Mouse (Mus musculus) intestine, embryonic 14.5 days (tissue): Measurements from ENCODE around the gene Smarcc1. TPM values are rescaled to one million over a fixed set of nuclear protein-coding genes. Genes with fewer than 3 reads are reported as not detected.
"Not testable (repeated sequence)": the region's sequence is repeated elsewhere in the genome, so short reads cannot be mapped to it uniquely, and the experiment has no call there.

Source experiments
- ATAC-seq: fragments of 200-750 bp; cut with Nextera tagmentation; replicated peaks from 2 replicates; pipeline ENCODE4 v1.8.0; 2017; ENCODE audit warnings: low read depth, moderate number of reproducible peaks, moderate TSS enrichment, moderate library complexity; ENCODE audit not compliant: low FRiP score, low TSS enrichment
- DNase-seq: peaks from one replicate; pipeline ENCODE4 v3.0.0-alpha.2; 2018; ENCODE audit warnings: low spot score
- H3K27ac ChIP-seq: fragments of 300-500 bp; sonication (generic); 2 replicates; pipeline ENCODE4 v1.5.1; 2014; ENCODE audit warnings: low read depth, mild to moderate bottlenecking, control low read depth
- H3K27me3 ChIP-seq: fragments of 300-500 bp; sonication (generic); replicated peaks from 2 replicates; pipeline ENCODE4 v1.6.1; 2014; ENCODE audit warnings: low read length, control low read depth; ENCODE audit not compliant: control insufficient read depth, insufficient read depth
- H3K36me3 ChIP-seq: fragments of 300-500 bp; sonication (generic); 2 replicates; pipeline ENCODE4 v1.6.1; 2014; ENCODE audit warnings: low read length, control low read depth; ENCODE audit not compliant: control insufficient read depth, insufficient read depth
- H3K4me1 ChIP-seq: fragments of 300-500 bp; sonication (generic); replicated peaks from 2 replicates; pipeline ENCODE4 v1.6.1; 2014; ENCODE audit warnings: low read length, control low read depth, mixed read lengths; ENCODE audit not compliant: control insufficient read depth, insufficient read depth
- H3K4me2 ChIP-seq: fragments of 300-500 bp; sonication (generic); 2 replicates; pipeline ENCODE4 v1.6.1; 2014; ENCODE audit warnings: low read length
- H3K4me3 ChIP-seq: fragments of 300-500 bp; sonication (generic); 2 replicates; pipeline ENCODE4 v1.5.1; 2014; ENCODE audit warnings: low read depth, low read length, control low read depth, mixed read lengths
- H3K9ac ChIP-seq: fragments of 300-500 bp; sonication (generic); 2 replicates; pipeline ENCODE4 v1.6.1; 2014; ENCODE audit warnings: mild to moderate bottlenecking, low read length
- H3K9me3 ChIP-seq: fragments of 300-500 bp; sonication (generic); 2 replicates; pipeline ENCODE4 v1.6.1; 2016; ENCODE audit warnings: low read length, control low read depth; ENCODE audit not compliant: control insufficient read depth
- WGBS: fragments of 180-500 bp; shearing (Covaris S2); extraction: QIAGEN DNeasy Blood & Tissue Kit; methylation state at CpG from one replicate; pipeline ENCODE4 v1.1.7; 2014; 5-methylcytosine and 5-hydroxymethylcytosine counted together
- polyA plus RNA-seq: library from polyadenylated mRNA; unstranded; fragments of >200 nt; fragmentation: Nextera tagmentation; extraction: Ambion mirVana; gene quantifications from 2 replicates; pipeline ENCODE4 v1.2.1, GENCODE M21; 2014

Smarcc1 gene
- polyA plus RNA-seq, 1 experiment from 2014 or later: 125 TPM

DNA sequence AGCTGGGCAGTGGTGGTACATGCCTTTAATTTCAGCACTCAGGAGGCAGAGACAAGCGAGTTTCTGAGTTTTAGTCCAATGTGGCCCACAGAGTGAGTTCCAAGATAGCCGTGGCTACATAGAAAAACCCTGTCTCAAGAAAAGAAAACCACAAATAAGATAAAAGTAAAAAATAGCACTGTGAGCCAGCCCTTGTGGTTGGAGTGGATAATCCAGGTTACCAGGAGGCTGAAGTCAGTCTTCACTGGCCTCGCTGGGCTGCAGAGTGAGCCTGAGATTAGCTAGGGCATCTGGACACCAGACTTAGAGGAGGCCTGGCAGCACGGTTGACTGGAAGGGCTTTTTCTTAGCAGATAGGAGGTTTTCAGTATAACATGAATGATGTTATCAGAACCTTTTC, 21.6 kb downstream of the Smarcc1 start:
- DNase-seq: no peak
- WGBS: 86% methylated on average over 4 of the region's 4 CpGs
- H3K4me3 ChIP-seq: no peak overlapping the region
- H3K9ac ChIP-seq: no peak overlapping the region
- H3K9me3 ChIP-seq: no peaks in the 10 kb centered on the region
- peaks cover 2% of the 10 kb centered on the region for H3K4me1 ChIP-seq
- no peak for ATAC-seq
- H3K27ac ChIP-seq: no peak overlapping the region
- H3K36me3 ChIP-seq: peaks cover 75% of the 10 kb centered on the region
- H3K4me2 ChIP-seq: no peak overlapping the region
- H3K27me3 ChIP-seq: no peaks in the 10 kb centered on the region

DNA sequence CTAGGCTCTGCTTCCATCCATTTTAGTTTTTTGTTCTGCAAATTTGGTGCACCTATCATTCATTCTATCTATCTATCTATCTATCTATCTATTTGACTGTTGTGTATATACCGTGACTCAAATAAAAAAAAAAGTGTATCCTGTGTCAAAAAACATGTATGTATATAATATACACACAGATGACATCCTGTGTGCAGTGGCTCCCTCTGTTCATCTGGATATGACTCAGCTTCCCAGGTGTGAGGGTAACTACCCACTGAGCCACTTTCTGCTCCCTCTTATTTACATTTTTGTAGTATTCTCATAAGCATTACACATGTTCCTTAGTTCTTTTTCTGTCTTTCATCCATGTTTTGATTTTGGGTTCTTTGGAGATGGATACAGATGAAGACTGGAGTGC, 24.6 kb downstream of the Smarcc1 start:
- H3K9me3 ChIP-seq: no peaks in the 10 kb centered on the region
- no peak overlapping the region for H3K27ac ChIP-seq
- H3K9ac ChIP-seq: no peak overlapping the region
- H3K4me2 ChIP-seq: no peak overlapping the region
- no peaks in the 10 kb centered on the region for H3K27me3 ChIP-seq
- peaks cover 80% of the 10 kb centered on the region for H3K36me3 ChIP-seq
- WGBS: 100% methylated on average over 1 of the region's 1 CpGs
- H3K4me1 ChIP-seq: no peaks in the 10 kb centered on the region
- DNase-seq (no peak), ATAC-seq (no peak)
- H3K4me3 ChIP-seq: no peak overlapping the region

DNA sequence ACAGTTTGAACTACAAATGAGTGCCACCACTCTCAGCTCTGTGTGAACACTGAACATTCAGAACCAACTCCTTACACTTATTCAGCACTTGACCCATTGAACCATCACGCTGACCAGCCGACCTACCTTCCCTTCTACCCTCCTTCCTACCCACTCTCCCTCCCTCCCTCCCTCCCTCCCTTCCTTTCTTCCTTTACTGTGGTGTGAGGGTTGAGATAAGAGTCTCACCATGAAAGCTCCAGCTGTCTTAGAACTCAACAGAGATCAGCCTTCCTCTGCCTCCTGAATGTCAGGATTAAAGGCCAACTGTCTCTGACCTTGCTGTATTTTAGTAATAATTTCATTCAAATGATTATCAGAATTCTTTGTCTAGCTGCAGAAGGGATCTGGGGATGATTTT, 31.1 kb downstream of the Smarcc1 start:
- DNase-seq (peak; percentile 25), ATAC-seq (no peak)
- no peak overlapping the region for H3K4me2 ChIP-seq
- no peak overlapping the region for H3K9ac ChIP-seq
- 79% methylated on average over 2 of the region's 2 CpGs for WGBS
- no peaks in the 10 kb centered on the region for H3K9me3 ChIP-seq
- H3K27ac ChIP-seq: no peak overlapping the region
- H3K4me3 ChIP-seq: no peak overlapping the region
- no peaks in the 10 kb centered on the region for H3K4me1 ChIP-seq
- no peaks in the 10 kb centered on the region for H3K27me3 ChIP-seq
- peaks cover 87% of the 10 kb centered on the region for H3K36me3 ChIP-seq

DNA sequence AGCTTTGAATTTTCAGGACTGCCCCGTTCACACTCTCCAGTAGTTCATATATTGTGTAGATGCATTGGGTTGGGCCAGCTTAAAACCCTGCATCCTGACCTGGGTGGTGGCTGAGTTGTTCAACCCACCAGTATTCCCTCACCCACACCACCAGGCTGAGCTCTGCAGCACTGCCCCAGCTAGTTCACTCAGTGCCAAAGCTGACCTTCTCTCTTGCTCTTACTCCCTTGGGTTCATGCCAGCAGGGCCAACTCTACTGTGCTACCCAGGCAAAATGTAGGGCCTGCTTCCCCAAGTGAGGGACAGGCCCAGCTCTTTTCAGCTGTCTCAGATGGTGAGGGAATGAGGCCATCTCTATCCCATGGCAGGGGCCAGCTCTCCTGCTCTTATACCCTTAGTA, 41.5 kb downstream of the Smarcc1 start:
- no peaks in the 10 kb centered on the region for H3K9me3 ChIP-seq
- H3K9ac ChIP-seq: no peak overlapping the region
- no peak for DNase-seq
- no peak overlapping the region for H3K4me2 ChIP-seq
- no peak overlapping the region for H3K4me3 ChIP-seq
- 88% methylated on average over 1 of the region's 1 CpGs for WGBS
- ATAC-seq: no peak
- no peaks in the 10 kb centered on the region for H3K27me3 ChIP-seq
- no peak overlapping the region for H3K27ac ChIP-seq
- no peaks in the 10 kb centered on the region for H3K4me1 ChIP-seq
- peaks cover 80% of the 10 kb centered on the region for H3K36me3 ChIP-seq

DNA sequence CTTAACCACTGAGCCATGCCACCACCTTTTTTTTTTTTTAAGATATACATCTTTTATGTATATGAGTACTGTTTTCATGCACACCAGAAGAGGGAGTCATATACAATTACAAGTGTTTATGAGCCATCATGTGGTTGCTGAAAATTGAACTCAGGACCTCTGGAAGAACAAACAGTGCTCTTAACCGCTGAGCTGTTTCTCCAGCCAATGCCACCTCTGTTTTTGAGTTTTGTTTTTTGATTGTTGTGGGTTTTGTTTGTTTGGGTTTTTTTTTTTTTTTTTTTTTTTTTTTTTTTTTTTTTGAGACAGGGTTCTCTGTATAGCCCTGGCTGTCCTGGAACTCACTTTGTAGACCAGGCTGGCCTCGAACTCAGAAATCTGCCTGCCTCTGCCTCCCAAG, 43.0 kb downstream of the Smarcc1 start:
- H3K4me2 ChIP-seq, ATAC-seq, H3K4me1 ChIP-seq, H3K27me3 ChIP-seq, H3K9ac ChIP-seq, H3K4me3 ChIP-seq, DNase-seq, H3K9me3 ChIP-seq, H3K27ac ChIP-seq: not testable (repeated sequence)
- 95% methylated on average over 2 of the region's 2 CpGs for WGBS
- H3K36me3 ChIP-seq: peaks cover 78% of the 10 kb centered on the region

DNA sequence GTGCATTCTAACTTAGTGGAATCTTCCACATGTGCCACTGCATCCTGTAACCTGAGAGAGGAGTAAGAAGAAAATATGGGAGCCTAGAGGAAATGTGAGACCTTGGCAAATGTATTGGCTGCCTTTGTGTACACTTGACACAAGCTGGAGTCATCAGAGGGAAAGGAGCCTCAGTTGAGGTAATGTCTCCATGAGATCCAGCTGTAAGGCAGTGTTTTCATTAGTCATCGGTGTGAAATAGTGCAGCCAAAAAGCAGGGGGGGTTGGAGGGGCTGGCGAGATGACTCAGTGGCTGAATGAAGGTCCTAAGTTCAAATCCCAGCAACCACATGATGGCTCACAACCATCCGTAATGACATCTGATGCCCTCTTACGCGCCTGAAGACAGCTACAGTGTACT, 44.9 kb downstream of the Smarcc1 start:
- WGBS: 87% methylated on average over 5 of the region's 5 CpGs
- no peak for ATAC-seq
- Histone ChIP-seq H3K36me3 (peaks cover 80% of the 10 kb centered on the region), H3K4me3 (no peak overlapping the region), H3K9me3 (no peaks in the 10 kb centered on the region), H3K27ac (no peak overlapping the region), H3K4me1 (no peaks in the 10 kb centered on the region), H3K4me2 (no peak overlapping the region), H3K27me3 (no peaks in the 10 kb centered on the region), H3K9ac (no peak overlapping the region)
- DNase-seq: no peak

DNA sequence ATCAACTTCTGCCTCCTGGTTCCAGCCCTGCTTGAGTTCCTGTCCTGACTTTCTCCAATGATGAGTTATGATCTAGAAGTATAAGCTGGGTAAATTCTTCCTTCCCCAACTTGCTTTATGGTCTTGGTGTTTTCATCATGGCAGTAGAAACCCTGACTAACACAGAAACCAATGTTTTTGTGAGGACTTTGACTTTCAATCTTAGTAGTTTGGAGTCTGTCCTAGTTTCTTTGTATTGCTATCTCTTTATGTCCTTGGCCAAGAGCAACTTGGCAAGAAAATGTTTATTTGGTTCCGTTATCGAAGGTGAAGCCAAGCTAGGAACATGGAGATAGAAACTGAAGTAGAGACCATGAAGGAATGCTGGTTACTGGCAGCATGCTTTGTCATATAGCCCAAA, 45.6 kb downstream of the Smarcc1 start:
- Histone ChIP-seq H3K4me1 (no peaks in the 10 kb centered on the region), H3K27me3 (no peaks in the 10 kb centered on the region), H3K4me3 (no peak overlapping the region), H3K36me3 (peaks cover 80% of the 10 kb centered on the region), H3K4me2 (no peak overlapping the region), H3K9me3 (no peaks in the 10 kb centered on the region), H3K27ac (no peak overlapping the region), H3K9ac (no peak overlapping the region)
- ATAC-seq (no peak), DNase-seq (no peak)
- 91% methylated on average over 2 of the region's 2 CpGs for WGBS

DNA sequence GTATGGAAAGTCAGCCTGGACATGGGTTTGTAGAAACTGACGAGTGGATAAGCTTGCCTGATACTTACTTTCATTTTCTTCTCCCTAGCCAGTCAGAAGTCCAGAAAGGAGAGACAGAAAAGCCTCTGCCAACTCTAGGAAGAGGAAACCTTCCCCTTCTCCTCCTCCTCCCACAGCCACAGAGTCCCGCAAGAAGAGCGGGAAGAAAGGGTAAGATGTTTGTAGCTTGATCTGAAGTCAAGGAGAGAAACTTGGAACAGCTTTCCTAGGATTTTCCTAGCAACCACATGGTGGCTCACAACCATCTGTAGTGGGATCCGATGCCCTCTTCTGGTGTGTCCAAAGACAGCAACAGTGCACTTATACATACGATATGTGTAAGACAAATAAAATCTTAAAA, 53.4 kb downstream of the Smarcc1 start:
- Histone ChIP-seq H3K4me3 (no peak overlapping the region), H3K9me3 (no peaks in the 10 kb centered on the region), H3K4me2 (no peak overlapping the region), H3K27ac (no peak overlapping the region), H3K27me3 (no peaks in the 10 kb centered on the region), H3K9ac (no peak overlapping the region), H3K4me1 (no peaks in the 10 kb centered on the region), H3K36me3 (peaks cover 86% of the 10 kb centered on the region)
- WGBS: 87% methylated on average over 5 of the region's 5 CpGs
- ATAC-seq (no peak), DNase-seq (no peak)

DNA sequence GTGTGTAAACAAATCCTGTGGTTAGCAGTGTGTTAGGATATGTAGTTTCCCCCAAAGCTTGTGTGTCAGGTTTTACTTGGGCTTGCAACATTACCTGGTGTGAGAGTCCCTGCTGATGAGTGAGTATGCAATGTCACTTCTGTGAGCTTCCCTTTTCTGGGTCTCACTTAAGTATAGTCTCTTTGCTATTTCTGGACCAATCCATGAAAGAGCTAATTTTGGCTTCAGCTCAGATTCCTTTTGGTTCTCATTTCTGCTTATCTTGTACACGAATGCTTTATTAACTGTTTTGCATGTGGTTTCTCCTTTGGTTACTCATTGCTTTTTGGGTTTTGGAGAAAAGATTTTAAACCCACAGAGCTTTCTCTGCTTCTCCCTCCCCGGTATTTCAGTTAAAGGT, 82.4 kb downstream of the Smarcc1 start:
- no peaks in the 10 kb centered on the region for H3K4me1 ChIP-seq
- no peak for ATAC-seq

More for the DNA sequence above, 82.4 kb downstream of the Smarcc1 start:
- no peak overlapping the region for H3K4me2 ChIP-seq
- H3K9ac ChIP-seq: no peak overlapping the region
- H3K9me3 ChIP-seq: no peaks in the 10 kb centered on the region
- H3K36me3 ChIP-seq: peaks cover 92% of the 10 kb centered on the region
- no peak for DNase-seq
- no peak overlapping the region for H3K4me3 ChIP-seq
- 94% methylated on average over 2 of the region's 2 CpGs for WGBS
- H3K27ac ChIP-seq: no peak overlapping the region
- H3K27me3 ChIP-seq: no peaks in the 10 kb centered on the region
